Mouse (Mus musculus): ENCODE measurements around the gene Dock1.

Dock1 gene

DNA sequence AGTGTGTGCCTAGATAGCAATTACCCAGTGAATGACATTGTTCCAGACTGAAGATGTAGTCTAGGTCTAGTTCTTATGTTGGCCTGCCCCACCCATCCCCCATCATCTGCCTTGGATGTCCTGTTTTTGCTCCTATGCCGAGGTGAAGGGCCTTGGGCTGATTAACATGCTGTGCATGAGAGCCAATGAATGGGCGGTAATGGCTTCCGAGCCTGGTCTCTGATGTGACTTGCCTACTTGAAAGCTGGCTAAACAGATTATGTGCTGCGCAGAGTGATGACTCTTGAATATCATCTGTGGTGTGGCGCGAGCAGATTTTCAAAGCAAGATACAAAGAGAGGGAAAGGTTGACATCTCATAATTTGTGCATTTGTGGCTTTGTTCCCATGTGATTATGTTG is 191.5 kb downstream of the Dock1 start:
- DNase-seq = no peak

DNA sequence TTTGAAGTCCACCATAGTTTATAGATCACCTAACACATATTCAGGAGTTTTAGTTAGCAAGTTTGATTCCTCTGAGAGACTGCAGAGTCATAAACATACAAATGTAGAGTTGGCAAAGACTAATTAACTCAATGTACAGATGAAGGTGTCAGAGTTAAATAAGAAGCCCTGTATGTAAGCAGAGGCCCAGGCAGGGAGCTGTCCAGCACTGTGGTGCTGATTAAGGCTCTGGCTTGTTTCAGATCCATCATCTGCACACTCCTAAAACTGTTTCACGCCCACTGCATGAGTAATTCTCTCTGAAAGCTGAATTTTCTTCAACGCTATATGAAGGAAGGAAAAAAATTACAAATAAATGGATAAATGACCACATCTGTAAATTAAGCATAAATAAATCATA is 193.7 kb downstream of the Dock1 start:
- no peak for DNase-seq

DNA sequence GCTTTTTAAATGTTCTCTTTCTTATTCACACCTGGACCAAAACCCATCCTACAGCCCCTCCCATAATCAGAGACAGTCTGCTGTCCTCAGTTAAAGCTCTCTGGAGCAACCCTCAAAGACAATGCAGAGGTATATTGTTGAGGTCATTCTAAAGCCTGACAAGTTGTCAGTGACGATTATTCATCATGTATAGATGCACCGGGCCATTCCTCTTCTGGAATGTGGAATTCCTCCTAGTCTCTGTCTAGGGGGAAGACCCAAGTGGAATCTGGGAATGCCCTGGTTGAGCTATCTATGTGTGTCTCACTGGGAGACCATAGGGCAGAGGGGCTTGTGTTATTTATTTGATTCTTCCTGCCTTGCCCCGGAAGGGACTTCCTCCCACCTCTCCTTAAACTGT is 202.1 kb downstream of the Dock1 start:
- no peak for DNase-seq

DNA sequence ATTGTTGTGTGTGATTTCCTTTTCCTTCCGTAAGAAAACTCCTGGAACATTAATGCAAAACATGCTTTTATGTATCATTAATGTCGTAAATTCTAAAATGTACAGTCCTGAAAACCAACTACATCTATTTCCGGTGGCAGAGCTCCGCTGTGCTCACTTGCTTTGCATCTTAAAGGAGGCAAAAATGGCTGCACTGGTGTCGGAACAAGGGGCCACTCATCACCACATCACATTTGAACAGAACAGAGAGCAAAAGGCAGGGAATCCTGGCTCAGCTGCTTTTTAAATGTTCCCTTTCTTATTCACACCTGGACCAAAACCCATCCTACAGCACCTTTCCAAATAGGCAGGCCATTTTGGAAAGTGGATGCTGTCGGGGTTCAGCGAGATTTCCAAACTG is 202.5 kb downstream of the Dock1 start:
- DNase-seq = no peak

DNA sequence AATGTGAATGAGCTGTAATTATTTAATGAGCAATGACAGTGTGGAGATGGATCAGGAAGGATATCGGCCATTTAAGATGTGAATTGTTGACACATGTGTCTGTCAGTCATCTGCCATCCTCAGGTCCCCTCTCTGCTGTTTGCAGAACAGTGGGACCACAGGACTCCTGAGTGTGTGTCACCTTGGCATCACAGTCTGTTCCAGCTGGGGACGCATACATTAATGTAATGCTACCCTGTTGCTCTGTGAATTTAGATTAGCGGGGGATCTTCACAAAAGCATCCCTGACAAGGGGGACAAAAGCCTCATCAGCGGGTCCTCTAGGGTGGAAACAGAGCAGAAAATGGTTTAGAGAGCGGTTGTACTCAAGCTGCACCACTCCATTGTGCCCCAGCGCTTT is 208.5 kb downstream of the Dock1 start:
- no peak for DNase-seq

DNA sequence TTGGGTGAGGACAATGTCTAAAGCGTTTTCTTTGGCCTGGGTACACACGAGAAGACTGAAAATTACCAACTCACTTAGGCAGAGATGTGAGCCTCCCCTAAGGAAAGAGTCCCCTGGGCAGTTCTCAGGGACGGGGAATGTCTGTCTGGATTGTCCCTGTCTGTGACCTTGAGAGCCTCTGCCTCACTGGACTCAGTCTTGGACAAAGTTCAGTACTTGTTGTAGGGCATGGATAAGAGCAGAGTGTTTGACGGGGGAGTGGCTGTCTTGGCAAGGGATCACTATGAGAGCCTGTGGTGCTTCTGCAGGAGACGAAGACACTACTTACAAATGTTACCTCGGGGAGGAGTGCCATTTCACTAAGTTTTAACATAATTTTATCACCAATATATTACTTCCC is 210.0 kb downstream of the Dock1 start:
- no peak for DNase-seq

DNA sequence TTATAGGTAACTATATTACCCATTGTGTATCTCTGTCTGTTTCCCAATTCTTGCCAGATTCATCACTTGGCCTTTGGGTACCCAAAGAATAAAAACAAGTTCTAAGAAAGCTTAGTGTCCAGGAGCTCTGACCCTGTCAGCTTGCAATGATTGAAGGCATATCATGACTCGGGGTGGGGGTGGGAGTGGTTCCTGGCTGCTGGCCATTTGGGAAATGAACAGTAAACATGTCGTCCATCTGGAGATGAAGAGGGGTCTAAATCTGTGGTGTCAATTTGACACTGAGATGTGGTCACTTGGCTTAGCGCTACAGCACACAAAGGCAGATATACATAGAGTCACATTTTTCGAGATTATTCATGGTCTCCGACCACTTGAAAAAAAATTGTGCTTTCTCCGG is 213.1 kb downstream of the Dock1 start:
- DNase-seq = no peak

DNA sequence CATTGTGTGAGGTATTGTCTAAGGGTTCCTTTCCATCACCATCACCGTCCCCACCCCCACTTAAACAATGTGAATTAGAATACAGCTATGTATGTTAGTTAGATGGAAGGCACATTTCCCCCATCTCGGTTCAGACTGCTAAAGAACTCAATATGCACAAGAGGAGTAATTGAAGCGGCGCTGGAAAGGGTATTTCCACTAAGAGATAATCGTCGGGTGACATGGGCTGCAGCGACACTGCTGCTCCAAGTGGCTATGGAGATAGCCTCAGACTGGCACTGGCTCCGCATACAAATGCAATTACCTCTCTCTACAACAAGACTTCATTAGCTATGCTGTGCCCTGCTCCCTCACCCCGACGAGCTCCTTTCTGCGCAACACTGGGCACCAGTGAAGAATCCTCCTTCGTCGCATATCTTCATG is 222.0 kb downstream of the Dock1 start:
- no peak for DNase-seq

DNA sequence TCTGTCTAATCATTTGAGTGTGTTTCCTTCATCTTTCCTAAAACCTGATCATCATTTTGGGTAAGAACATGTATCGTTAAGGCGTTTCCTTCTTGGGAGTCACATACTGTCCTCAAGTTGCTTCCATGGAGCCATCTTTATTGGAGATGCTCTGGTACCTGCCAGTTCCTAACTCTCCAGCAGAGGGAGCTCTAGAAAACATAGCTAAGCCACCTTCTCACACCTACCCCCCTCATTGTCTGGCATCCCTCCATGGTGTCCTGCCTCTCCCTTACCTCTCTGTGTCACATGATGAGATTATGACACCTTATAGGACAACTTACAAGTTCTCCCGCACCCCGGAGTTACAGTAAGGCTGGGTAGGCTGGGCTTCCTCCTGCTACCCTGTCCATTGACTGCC is 222.5 kb downstream of the Dock1 start:
- DNase-seq = no peak

DNA sequence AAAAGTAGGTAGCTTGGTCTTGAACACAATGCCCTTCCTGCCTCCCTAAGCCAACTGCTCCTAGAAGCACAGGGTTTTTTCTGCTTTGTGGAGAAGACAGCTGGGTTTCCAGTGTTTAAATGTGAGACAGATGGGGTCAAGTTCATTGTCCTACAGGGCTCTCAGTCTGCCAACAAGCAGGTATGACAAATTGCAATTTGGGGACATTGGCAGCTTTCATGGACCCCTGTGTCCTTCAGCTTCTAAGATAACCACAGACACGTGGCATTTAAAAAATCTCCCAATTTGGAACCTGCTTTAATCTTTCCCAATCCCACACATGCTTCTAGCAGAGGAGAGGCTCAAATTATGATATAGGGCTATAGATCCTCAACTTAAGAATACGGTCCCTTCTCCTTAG is 224.2 kb downstream of the Dock1 start:
- no peak for DNase-seq

DNA sequence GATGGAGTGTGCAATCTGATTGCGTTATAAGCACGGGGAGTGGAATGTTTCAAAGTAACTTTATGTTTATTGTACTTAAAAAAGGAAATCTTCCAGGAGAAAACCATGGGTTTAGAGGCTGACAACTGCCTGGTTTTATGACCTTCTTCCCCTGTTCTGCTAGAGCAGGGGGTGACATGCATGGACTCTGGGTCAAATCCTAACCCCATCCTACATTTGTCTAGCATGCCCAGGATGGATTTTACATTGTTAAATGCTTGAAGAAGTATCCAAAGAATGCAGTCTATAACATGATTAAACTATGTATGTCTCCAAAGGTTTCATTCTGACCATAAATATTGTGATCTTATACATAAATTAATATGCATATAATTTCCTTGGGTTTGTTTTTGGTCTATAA is 229.0 kb downstream of the Dock1 start:
- no peak for DNase-seq

DNA sequence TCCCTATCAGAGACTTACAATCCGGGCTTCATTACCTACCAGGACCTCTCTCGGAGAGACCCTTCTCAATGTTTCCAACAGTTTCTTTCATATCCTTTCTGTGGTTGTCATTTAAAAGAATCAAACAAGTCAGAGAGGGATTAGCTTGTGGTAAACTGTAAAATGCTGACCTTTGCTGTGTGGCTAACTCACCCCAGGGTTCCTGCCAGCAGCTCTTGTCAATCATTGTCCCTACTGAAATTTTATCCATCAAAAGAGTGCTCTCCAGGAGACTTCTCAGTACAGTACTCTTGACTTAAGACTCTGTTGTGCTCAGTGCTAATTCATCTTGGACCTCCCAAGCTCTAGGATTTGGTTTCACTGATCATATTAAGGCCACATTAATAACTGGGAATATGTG is 231.5 kb downstream of the Dock1 start:
- DNase-seq = no peak

DNA sequence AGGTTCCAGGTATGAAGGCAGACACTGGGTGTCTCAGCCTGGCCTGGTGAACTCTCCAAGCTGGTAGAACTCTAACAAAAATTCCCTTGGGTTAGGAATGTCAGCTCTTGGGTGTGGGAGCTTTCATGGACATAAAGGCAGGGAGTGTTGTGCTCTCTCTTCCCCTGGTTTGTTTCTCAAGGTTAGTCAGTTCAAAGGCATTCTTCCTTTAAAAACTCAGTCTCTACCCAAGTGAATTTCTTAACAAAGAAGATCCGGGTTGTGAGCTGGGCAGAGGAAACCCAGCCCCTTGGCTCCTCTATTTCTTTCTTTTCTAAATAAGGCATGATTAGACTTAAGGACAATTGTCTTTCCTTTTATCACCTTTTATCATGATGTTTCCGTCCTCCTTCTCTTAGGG is 261.4 kb downstream of the Dock1 start:
- DNase-seq = no peak

DNA sequence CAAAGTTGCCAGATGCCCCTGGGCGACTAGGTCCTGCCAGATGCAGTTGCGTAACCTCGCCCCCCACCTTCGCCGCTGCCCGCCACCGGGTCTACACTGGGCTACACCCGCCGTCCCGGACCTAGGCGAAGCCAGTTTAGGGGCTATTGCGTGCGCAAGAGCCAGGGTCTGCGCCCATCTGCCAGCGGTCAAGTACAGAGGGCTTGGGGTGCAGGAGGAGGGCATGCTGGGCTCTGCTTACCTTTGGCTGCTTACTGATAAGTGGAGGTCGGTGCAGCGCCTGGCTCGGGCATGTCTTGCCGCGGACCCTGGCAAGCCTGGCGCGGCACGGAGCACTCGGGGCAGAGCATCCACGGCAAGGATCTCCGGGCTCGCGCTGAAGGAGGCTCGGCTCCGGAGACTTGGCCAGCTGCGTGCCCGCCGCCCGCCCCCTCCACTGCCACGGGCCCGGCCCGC is 267.0 kb downstream of the Dock1 start:
- no peak for DNase-seq

DNA sequence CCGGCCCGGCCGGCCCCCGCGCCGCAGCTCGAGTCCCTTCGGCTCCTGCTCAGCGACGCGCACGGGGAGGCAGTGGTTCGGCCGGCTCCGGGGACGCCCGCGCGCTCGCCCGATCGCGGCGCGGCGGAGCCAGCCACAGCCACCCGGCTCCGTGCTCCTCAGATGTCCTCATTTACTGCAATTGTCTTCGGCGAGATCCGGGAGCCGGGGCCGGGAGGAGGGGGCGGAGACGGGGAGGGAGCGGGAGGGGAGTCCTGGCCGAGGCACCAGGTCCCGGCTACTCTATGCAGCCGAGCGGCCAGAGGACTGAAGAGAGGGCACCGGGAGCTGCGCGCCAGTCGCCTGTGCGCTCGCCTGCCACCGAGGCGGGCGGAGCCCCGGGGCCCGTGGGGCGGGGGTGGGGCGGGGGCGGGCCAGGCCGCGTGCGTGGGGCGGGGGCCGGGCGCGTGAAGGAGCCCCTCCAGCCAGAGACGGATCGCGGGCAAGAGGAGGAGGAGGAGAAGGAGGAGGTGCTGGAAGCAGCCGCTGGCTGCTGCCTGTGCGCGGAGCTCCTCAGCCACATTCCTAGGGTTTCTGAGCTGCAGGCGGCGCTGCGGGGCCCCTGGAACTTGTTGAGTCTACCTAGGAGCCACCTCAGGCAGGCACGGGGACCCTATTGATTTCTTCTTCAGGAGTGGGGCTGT is 267.6 kb downstream of the Dock1 start, which contains the start of gene Fam196a:
Gene Fam196a (minus strand): TSS at position 504 of the 683 bp plus-strand sequence.
- peak; percentile 13 for DNase-seq

DNA sequence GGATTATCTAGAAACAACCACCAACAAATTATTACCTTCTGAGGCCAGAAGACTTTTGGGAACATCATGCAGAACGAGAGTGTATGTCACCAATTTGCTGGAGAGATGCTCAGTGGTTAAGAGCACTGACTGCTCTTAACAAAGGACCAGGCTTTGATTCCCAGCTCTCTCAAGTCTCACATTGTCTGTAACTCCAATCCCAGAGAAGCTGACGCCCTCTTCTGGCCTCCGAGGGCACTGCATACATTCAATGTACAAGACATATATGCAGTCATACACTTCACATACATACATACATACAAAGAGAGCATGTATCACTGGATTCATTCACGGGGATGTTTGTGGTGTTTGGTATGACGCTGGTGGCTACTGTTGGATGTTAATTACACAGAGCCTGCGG is 271.4 kb downstream of the Dock1 start:
- no peak for DNase-seq

DNA sequence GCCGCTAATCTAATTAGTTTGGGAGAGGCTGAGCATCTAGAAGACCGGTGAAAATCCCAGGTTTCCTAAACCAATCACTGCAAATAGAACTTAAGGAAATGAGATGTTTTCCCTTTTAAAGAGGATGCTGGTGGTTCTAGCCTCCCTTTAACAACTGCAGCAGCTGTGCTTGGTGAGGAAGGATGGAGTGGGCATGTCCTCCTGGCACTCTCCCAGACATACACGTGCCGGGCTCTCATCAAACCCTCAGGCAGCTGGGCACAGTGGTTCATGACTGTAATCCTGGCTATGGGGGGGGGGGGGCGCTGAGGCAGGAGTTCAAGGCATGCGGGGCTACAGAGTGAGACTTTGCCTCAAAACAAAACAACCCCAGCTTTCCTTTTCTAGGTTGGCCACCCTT is 272.6 kb downstream of the Dock1 start:
- no peak for DNase-seq

DNA sequence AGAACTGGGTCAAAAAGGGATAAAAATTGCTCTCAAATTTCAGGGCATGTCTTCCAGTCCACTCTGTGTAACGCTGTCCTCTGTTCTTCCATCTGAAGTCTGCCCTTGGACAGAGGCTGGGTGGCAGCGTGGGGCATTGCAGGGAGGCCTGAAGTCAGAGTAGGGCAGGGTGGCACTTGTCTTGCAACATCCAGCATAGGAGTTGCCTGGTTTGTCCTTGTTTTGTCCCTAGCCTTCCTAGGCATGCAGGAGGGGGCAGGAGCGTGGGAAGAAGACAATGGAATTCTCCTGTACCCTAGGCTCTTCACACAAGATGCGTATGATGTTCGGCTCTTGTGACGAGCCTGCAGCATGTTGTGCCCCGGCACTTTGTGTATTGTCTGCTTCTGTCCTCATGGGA is 273.2 kb downstream of the Dock1 start:
- DNase-seq = no peak

DNA sequence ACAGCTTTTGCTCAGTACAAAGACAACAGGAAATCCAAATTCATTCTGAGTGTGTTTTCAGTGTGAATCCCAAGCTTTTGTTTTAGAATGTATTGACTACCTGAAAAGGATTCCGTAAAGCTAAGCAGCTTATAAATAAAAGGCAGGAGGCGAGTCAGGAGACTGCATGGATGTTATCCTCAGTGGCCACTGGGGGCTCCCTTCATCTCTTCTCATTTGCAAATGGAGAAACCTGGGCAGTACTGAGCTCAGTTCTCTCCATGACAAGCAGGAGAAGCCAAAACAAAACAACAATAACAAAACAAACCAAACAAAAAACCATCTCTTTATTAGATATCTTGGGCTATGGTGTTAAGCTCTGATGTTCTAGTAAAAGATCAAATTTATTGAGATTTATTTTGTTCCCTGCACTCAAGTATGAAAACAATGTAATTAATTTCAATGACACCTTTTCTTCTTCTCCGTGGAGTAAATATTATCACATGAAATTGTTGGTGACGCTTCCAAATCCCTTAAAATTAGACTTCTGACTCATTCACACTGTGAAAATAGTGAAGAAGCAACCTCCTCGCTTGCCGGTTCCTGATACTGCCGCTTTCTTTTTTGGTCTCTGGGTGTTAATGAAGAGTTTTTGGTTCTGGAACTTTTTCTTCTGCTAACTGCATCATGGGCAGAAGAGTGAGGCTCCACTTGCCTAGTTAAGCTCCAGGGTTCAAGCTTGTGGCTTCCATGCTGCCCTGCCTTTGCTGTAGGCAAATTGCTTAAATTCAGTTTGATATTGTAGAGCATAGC is 275.7 kb downstream of the Dock1 start:
- no peak for DNase-seq

DNA sequence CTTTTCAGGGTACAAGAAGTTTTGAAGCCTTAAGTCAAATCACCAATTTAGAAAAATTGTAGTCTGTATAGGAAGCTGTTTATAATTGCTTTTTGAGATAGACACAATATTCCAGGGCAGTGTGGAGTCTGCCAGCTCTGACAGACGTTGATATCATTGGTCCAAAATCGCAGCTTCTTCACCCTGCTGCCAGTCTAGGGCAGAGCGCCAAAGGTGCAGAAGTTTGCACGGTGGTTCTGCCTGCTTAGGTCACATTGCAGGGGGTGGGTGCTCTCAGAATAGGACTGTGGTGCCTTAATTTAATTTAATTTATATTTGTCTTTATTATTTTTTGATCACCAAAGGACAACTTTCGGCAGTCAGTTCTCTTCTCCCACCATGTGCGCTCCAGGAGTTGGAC is 288.6 kb downstream of the Dock1 start:
- DNase-seq = no peak

DNA sequence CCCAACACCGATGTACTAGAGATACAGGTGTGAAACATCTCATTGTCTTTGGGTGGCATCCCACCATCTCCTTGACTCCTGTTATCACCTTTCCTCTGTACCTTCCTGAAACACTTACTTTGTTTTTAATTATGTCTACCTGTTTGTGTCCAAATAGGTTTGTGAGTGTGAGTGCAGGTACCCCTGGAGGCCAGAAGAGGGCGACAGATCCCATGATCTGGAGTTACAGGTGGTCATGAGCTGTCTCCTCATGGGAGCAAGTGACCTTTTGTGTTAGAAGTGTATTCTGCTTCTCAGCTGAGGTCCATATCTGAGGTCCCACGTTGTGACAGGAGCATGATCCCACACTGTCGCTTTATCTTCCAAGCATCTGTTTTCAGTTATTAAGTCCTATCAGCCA is 290.4 kb downstream of the Dock1 start:
- DNase-seq = no peak

DNA sequence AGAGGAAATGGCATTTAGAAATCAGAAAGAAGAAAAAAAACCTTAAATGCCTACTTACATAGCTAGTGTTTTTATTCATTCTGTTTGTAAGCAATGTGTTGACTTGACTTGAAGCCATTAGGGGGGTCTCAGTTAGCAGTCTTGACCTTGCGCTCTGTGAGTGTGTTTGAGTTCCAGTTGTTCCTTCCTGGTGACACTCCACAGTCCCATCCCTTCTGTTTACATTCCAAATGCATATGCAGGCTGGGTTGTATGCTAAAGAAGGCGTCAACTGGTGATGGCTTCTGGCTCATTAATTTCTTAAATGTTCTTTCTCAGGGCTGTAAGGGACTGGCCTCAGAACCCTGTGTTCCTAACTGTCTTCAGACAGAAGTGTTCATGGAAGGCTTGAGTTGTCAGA is 291.2 kb downstream of the Dock1 start:
- DNase-seq = no peak

DNA sequence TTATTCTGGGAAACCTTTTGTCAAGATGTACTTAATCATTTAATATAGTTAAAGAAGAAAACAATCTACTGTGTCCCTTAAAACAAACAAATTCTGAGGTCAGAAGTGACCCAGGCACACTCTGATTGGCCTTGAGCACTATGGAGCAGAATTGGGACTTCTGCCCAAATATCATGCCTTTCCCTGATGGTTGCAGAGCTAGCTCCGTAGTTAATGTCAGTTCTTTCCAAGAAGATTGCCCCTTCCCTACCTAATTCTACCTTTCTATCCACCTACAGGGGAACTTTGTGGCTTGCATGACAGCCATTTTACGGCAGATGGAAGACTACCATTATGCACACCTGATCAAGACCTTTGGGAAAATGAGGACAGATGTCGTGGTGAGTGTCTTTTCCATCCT is 319.8 kb downstream of the Dock1 start:
- DNase-seq = no peak

DNA sequence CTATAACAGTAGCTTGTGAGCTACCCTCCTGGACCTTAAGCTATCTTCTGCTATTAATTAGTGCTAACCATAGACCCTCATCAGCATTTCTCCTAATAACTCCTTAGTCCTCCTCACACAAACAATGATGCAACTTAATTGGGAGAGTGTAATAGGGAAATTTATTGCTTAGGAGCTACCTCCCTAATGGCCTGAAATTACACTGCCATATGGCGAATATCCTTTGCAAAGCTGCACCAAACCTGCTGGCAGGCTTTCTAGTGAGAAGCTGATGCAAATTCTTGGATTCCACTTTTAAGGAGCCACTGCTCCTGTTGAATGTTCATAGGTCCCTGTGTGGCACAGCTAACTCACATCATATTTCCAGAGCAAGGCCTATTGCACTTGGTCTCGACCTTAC is 320.5 kb downstream of the Dock1 start:
- DNase-seq = no peak

DNA sequence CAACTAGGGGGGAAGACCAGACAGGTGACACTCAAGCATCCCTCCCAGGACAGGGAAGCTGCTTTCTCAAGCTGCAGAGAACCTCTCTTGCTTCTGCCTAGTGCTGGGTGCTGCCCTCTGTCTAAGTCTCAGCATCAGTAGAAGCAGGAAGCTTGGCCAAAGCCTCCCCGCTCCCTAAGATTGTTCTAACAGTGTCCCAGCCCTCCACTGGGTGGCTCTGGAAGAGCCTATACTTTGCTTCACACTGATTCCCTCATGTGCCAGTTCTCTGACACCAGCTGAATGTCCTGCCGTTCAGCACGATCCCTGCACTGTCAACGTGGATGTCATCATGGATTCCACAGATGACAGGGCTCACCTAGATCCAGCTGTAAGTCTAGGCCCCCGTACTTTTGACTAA is 324.5 kb downstream of the Dock1 start:
- DNase-seq = no peak
